Mouse (Mus musculus): ENCODE measurements at regions not wholly inside any gene's neighbourhood (a gene's known extent, or its start where the extent isn't known, plus 50 kb on each side); places are given as distances from the start of the nearest gene placed in this dataset.

DNA sequence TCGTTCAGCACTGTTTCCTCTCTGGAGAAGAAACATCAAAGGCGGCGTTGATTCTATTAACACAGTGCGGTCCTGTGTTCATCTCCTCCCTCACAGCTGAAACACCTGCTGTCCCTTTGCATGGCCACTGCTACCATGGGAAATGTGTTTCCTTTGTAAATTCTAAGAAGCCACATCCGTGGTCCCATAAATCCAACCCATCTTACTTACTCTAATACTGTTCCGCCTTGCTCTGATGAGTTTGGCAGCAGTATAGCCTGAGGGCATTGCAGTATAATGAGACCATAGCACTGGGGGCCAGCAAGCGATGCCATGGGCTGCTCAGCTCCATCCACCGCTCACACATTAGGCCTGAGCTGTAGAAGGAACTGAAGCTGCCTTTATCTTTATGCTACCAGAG is 290.6 kb downstream of the Atp23 start:
- no peak for TF ChIP-seq CTCF (IDR thresholded peaks at IDR 0.05; ENCODE audit: borderline replicate concordance, insufficient read depth, low read depth, low read length)
- no peak for TF ChIP-seq POLR2A (IDR thresholded peaks at IDR 0.05; ENCODE audit: borderline replicate concordance, insufficient read depth, low read length)

Measured in cerebellum, adult 2 months (tissue).